Mouse (Mus musculus) neural tube, embryonic 13.5 days (tissue): Measurements from ENCODE around the gene Gps2. TPM values are rescaled to one million over a fixed set of nuclear protein-coding genes. Genes with fewer than 3 reads are reported as not detected.

Experiments used
- ATAC-seq: fragments of 200-750 bp; cut with Nextera tagmentation; 2 replicates; pipeline ENCODE4 v1.8.0; 2017; ENCODE audit warnings: low read depth, mild to moderate bottlenecking, moderate TSS enrichment, moderate library complexity
- H3K27ac ChIP-seq: fragments of 300-500 bp; sonication (generic); replicated peaks from 2 replicates; pipeline ENCODE4 v1.5.1; 2015; ENCODE audit warnings: moderate library complexity, mild to moderate bottlenecking, inconsistent platforms
- H3K27me3 ChIP-seq: fragments of 300-500 bp; sonication (generic); 2 replicates; pipeline ENCODE4 v1.6.1; 2015; ENCODE audit warnings: mild to moderate bottlenecking, inconsistent platforms
- H3K36me3 ChIP-seq: fragments of 300-500 bp; sonication (generic); 2 replicates; pipeline ENCODE4 v1.6.1; 2015; ENCODE audit warnings: mild to moderate bottlenecking, inconsistent platforms
- H3K4me1 ChIP-seq: fragments of 300-500 bp; sonication (generic); replicated peaks from 2 replicates; pipeline ENCODE4 v1.6.1; 2015; ENCODE audit warnings: inconsistent platforms
- H3K4me2 ChIP-seq: fragments of 300-500 bp; sonication (generic); 2 replicates; pipeline ENCODE4 v1.6.1; 2015; ENCODE audit warnings: inconsistent platforms, mild to moderate bottlenecking, moderate library complexity
- H3K4me3 ChIP-seq: fragments of 300-500 bp; sonication (generic); 2 replicates; pipeline ENCODE4 v1.5.1; 2015; ENCODE audit warnings: mild to moderate bottlenecking, inconsistent platforms
- H3K9ac ChIP-seq: fragments of 300-500 bp; sonication (generic); 2 replicates; pipeline ENCODE4 v1.6.1; 2015; ENCODE audit warnings: moderate library complexity, mild to moderate bottlenecking, inconsistent platforms
- H3K9me3 ChIP-seq: fragments of 300-500 bp; sonication (generic); 2 replicates; pipeline ENCODE4 v1.6.1; 2016; ENCODE audit warnings: inconsistent platforms
- WGBS: fragments of 180-500 bp; shearing (Covaris S2); methylation state at CpG from one replicate; pipeline ENCODE4 v1.1.7; 2015; 5-methylcytosine and 5-hydroxymethylcytosine counted together
- polyA plus RNA-seq: library from polyadenylated mRNA; unstranded; fragments of >200 nt; fragmentation: Nextera tagmentation; extraction: Ambion mirVana; gene quantifications from 2 replicates; pipeline ENCODE4 v1.2.1, GENCODE M21; 2015

Gps2 gene
- 60.4 and 76.5 TPM in 2 replicates for polyA plus RNA-seq

GRCm38 (mm10) chr11:69913554-69914371, at the start of gene Gps2:
Gene Gps2 (plus strand): TSS chr11:69913888.
- peak within 1 kb of the TSS; percentile 93 for H3K4me3 ChIP-seq
- peak within 1 kb of the TSS; percentile 90 for H3K27ac ChIP-seq
- no peaks in the 10 kb centered on the region for H3K27me3 ChIP-seq
- 1% methylated on average over 61 of the region's 61 CpGs for WGBS
- peaks cover 40% of the 10 kb centered on the region for H3K4me1 ChIP-seq
- peak; percentile 88 for ATAC-seq
- H3K4me2 ChIP-seq = peak within 1 kb of the TSS; percentile 100
- H3K36me3 ChIP-seq = peaks cover 86% of the 10 kb centered on the region
- no peaks in the 10 kb centered on the region for H3K9me3 ChIP-seq
- H3K9ac ChIP-seq = peak within 1 kb of the TSS; percentile 89

DNA sequence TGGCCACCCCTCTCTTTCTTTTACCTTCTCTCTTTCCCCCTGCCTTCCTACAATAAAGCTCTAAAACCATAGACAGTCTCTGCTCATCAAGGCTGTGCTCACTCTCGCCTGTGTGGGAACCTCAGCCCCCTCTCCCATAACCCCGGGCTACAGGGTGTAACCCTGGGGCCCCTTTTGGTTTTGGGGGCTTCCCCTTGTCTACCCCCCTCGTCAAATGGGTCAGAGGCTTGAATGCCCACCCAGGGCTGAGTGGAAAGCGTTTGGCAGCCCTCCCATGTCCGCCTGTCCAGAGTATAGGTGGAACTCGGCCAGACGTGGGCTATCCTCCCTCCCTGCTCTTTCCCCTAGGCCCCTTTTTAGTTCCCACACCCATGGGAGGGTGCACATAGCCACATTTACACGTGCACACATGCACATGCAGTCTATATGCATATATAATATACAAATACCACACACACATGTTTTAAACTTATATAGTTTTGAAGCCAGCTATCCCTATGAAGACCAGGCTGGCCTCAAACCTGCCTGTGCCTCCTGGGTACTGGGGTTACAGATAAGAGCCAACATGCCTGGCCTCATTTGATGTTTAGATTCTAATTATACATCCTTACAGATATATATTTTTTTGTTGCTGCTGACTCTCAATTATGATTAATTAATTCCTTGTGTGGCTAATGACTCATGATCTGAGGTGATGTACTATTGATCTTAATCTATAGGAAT, 49.4 kb upstream of the Gps2 start:
- no peaks in the 10 kb centered on the region for H3K9me3 ChIP-seq
- 53% methylated on average over 8 of the region's 8 CpGs for WGBS
- no peak overlapping the region for H3K4me3 ChIP-seq

GRCm38 (mm10) chr11:69865561-69865960, 48.1 kb upstream of the Gps2 start:
- Histone ChIP-seq H3K4me1 (no peaks in the 10 kb centered on the region), H3K27ac (no peak overlapping the region), H3K27me3 (no peaks in the 10 kb centered on the region), H3K9ac (no peak overlapping the region), H3K9me3 (no peaks in the 10 kb centered on the region), H3K4me3 (no peak overlapping the region), H3K4me2 (no peak overlapping the region), H3K36me3 (no peaks in the 10 kb centered on the region)
- no peak for ATAC-seq
- WGBS = 75% methylated on average over 9 of the region's 9 CpGs

More for the DNA sequence above, 49.4 kb upstream of the Gps2 start:
- Histone ChIP-seq H3K27ac (no peak overlapping the region), H3K27me3 (peaks cover 7% of the 10 kb centered on the region), H3K4me1 (no peaks in the 10 kb centered on the region), H3K9ac (no peak overlapping the region), H3K4me2 (no peak overlapping the region), H3K36me3 (no peaks in the 10 kb centered on the region)
- ATAC-seq = no peak

- H3K27ac ChIP-seq = no peak overlapping the region
- H3K4me2 ChIP-seq = no peak overlapping the region
- H3K27me3 ChIP-seq = no peaks in the 10 kb centered on the region
- H3K4me3 ChIP-seq = no peak overlapping the region
- H3K9me3 ChIP-seq = no peaks in the 10 kb centered on the region
- no peak overlapping the region for H3K9ac ChIP-seq
- H3K36me3 ChIP-seq = no peaks in the 10 kb centered on the region
- WGBS = 71% methylated on average over 9 of the region's 9 CpGs
- H3K4me1 ChIP-seq = no peaks in the 10 kb centered on the region
- no peak for ATAC-seq
These were observed 46.4 kb upstream of the Gps2 start for GRCm38 (mm10) chr11:69867335-69867734.

DNA sequence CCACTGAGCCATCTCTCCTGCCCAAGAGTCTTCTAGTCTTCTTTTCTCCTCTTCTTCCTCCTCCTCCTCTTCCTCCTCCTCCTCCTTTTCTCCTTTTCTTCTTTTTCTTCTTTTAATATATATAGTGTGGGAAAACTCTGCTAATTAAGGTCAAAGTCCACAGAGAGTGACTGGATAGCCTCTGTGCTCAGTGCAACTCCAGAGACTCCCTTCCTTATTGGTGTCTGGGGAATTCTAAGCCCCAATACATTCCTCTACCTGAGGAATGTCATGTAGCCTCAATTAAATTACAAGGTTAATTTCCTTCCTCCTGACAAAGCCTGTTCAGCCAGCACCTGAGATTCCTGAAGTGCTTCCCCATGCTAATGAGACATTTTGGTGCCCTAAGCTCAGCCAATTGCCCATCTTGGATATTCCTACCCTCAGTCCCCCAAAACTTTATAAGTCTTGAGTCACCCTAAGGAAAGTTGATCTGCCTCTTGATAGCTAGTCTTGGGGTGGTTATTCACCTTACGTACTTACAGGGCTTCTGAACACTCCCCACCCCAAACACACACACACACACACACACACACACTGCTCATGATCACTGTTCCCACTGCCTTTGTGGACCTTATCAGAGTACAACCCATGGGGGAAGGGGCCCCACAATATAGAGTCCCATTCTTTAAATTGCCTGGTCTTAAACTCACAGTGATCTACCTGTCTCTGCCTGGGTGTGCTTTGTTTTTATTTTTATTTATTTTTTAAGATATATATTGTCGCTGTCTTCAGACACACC, 43.2 kb upstream of the Gps2 start:
- 93% methylated on average over 2 of the region's 2 CpGs for WGBS
- Histone ChIP-seq H3K4me2 (no peak overlapping the region), H3K9me3 (no peaks in the 10 kb centered on the region), H3K27ac (no peak overlapping the region), H3K36me3 (no peaks in the 10 kb centered on the region), H3K4me3 (no peak overlapping the region), H3K9ac (no peak overlapping the region), H3K4me1 (no peaks in the 10 kb centered on the region), H3K27me3 (no peaks in the 10 kb centered on the region)
- no peak for ATAC-seq

- no peaks in the 10 kb centered on the region for H3K9me3 ChIP-seq
- H3K4me2 ChIP-seq = no peak overlapping the region
- no peak for ATAC-seq
- H3K4me3 ChIP-seq = no peak overlapping the region
- no peak overlapping the region for H3K27ac ChIP-seq
- no peak overlapping the region for H3K9ac ChIP-seq
- no peaks in the 10 kb centered on the region for H3K27me3 ChIP-seq
- no peaks in the 10 kb centered on the region for H3K36me3 ChIP-seq
- WGBS = 86% methylated on average over 7 of the region's 7 CpGs
- H3K4me1 ChIP-seq = no peaks in the 10 kb centered on the region
These were observed 41.9 kb upstream of the Gps2 start for GRCm38 (mm10) chr11:69871822-69872221.

GRCm38 (mm10) chr11:69872451-69872850, 41.2 kb upstream of the Gps2 start:
- H3K9ac ChIP-seq = no peak overlapping the region
- H3K36me3 ChIP-seq = no peaks in the 10 kb centered on the region
- no peak overlapping the region for H3K4me2 ChIP-seq
- H3K4me1 ChIP-seq = 0 out of 2 replicates have a peak, but pooled peaks cover 6% of the 10 kb centered on the region
- no peaks in the 10 kb centered on the region for H3K27me3 ChIP-seq
- WGBS = 85% methylated on average over 4 of the region's 4 CpGs
- H3K27ac ChIP-seq = no peak overlapping the region
- no peak for ATAC-seq
- no peaks in the 10 kb centered on the region for H3K9me3 ChIP-seq
- H3K4me3 ChIP-seq = no peak overlapping the region

GRCm38 (mm10) chr11:69876186-69876585, 37.5 kb upstream of the Gps2 start:
- WGBS = 74% methylated on average over 7 of the region's 7 CpGs
- Histone ChIP-seq H3K9me3 (no peaks in the 10 kb centered on the region), H3K27me3 (peaks cover 8% of the 10 kb centered on the region; the same call in 1 of the 2 replicates), H3K27ac (no peak overlapping the region), H3K4me3 (no peak overlapping the region), H3K36me3 (no peaks in the 10 kb centered on the region), H3K4me1 (peaks cover 34% of the 10 kb centered on the region), H3K4me2 (no peak overlapping the region), H3K9ac (no peak overlapping the region)
- ATAC-seq = no peak

DNA sequence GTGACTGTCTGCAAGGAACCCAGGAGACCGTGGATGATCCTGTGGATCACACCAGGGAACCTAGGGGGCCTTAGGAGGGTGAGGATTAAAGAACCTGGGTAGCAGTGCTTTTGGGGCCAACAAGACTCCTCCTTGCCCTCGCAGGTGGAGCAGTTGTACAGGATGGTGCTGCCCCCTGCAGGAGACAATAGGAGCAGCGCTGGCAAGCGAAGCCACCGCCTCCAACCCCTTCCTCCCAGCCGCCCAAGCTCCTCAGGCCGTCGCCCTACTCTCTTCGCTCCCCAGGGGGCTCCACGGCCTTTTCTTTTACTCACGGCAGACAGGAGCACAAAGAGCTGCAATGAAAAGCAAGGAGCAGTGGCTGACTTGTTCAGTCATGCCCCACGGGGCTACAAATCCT, 36.8 kb upstream of the Gps2 start:
- Histone ChIP-seq H3K27me3 (peaks cover 11% of the 10 kb centered on the region), H3K27ac (no peak overlapping the region), H3K4me3 (peak overlapping the region; percentile 15; the same call in 1 of the 2 replicates), H3K36me3 (no peaks in the 10 kb centered on the region), H3K9ac (0 out of 2 replicates have a peak overlapping the region, but pooled peaks have one; percentile 4), H3K4me2 (peak overlapping the region; percentile 39), H3K4me1 (peaks cover 40% of the 10 kb centered on the region), H3K9me3 (no peaks in the 10 kb centered on the region)
- WGBS = 2% methylated on average over 12 of the region's 12 CpGs
- peak; percentile 5; the same call in 1 of the 2 replicates for ATAC-seq

DNA sequence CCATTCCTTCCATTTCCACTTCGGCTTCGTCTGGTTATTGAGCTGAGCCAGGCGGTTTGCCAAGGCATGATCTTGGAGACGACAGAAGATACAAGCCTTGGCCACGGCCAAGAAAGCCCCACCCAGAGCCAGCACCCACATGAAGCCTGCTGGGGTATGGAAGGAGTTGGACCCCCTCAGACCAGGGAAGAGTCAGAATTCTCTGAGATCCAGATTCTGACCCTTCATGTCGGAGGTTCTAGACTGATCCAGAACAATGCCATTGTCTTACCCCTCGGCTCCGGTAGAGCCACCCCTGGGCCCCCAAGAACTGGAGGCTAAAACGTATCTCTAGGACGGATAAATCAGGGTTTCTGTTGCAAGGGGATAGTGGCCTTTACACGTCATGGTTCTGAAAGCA, 35.8 kb upstream of the Gps2 start, which contains the start of gene Tmem95:
Gene Tmem95 (minus strand): TSS at position 141 of the 400 bp plus-strand sequence.
- Histone ChIP-seq H3K27me3 (peaks cover 15% of the 10 kb centered on the region), H3K4me3 (peak within 1 kb of the TSS; percentile 15; the same call in 1 of the 2 replicates), H3K9ac (peak within 1 kb of the TSS; percentile 4; the same call in 1 of the 2 replicates), H3K27ac (no peak within 1 kb of the TSS), H3K4me1 (peaks cover 41% of the 10 kb centered on the region), H3K4me2 (peak within 1 kb of the TSS; percentile 39), H3K9me3 (no peaks in the 10 kb centered on the region), H3K36me3 (no peaks in the 10 kb centered on the region)
- no peak for ATAC-seq
- WGBS = 93% methylated on average over 11 of the region's 11 CpGs

DNA sequence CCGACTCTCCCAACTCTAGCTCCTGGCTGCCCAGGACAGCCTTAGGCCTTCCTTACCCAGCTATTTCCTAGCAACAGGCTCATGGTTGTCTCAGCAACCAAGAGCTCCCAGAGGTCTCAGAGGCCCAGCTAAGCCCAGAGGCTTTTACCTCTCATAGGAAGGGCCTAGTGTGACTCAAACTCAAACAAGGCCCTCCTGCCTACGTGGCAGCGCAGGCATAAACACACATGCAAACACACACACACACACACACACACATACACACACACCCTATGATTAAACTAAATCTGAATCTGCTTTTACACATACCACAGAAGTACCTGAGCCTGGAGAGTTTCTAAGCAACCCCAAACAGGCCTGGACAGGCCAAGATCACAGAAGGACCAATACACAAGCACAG, 35.3 kb upstream of the Gps2 start:
- H3K4me2 ChIP-seq = no peak overlapping the region
- no peaks in the 10 kb centered on the region for H3K9me3 ChIP-seq
- no peak overlapping the region for H3K4me3 ChIP-seq
- WGBS = 81% methylated on average over 3 of the region's 3 CpGs
- H3K27ac ChIP-seq = no peak overlapping the region
- H3K9ac ChIP-seq = no peak overlapping the region; the same call in 1 of the 2 replicates
- H3K36me3 ChIP-seq = no peaks in the 10 kb centered on the region
- H3K4me1 ChIP-seq = peaks cover 41% of the 10 kb centered on the region
- peaks cover 15% of the 10 kb centered on the region for H3K27me3 ChIP-seq
- no peak for ATAC-seq
